Mouse (Mus musculus): ENCODE data around the gene Atp5d.

- TF ChIP-seq POLR2AphosphoS2 (IDR thresholded peaks at IDR 0.05; ENCODE audit: insufficient read length, low read depth), result no peak
- TF ChIP-seq POLR2A (IDR thresholded peaks at IDR 0.05; ENCODE audit: insufficient read length, low read depth), result no peak
- no peak for TF ChIP-seq REST (IDR thresholded peaks at IDR 0.05; ENCODE audit: insufficient read depth, insufficient read length)
- no peak for TF ChIP-seq SRF (IDR thresholded peaks at IDR 0.05; ENCODE audit: control insufficient read depth, insufficient read length, low read depth)
- TF ChIP-seq TCF12 (IDR thresholded peaks at IDR 0.05; ENCODE audit: insufficient read depth, poor library complexity, severe bottlenecking), result no peak
- TF ChIP-seq E2F4 (IDR thresholded peaks at IDR 0.05; ENCODE audit: insufficient read depth), result no peak
- no peak for TF ChIP-seq MAX (IDR thresholded peaks at IDR 0.05; ENCODE audit: low read depth)
- TF ChIP-seq USF1 (IDR thresholded peaks at IDR 0.05; ENCODE audit: low read depth), result no peak
Observed at GRCm38 (mm10) chr10:80170052-80170451, 31.6 kb downstream of the Atp5d start.

All from myocyte (in vitro differentiated cells).